Mouse (Mus musculus) ovary, adult 18-20 months (tissue): Measurements from ENCODE around the gene Wdr72.

Experiments
- DNase-seq: peaks from one replicate; pipeline ENCODE4 v3.0.0; 2022; ENCODE audit warnings: low spot score, mixed read lengths

Gene Wdr72

DNA sequence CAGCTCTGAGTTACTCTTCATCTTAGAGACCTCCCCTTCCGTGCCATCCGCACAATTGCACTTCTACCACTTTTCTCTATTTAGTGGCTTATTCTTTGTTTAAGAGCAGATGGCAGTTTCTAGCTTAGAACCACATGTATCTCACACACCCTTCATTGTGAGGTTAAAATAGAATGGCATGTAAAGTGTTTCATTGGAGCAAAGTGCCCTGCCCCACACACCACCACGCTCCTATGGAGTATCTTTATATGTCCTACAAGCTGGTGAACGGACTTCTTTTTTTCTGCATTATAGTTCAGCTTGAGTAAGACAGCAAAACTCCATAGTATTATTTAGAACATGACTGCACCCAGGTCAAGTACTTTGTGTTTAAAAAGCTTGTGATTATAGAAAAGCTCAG, 137.9 kb downstream of the Wdr72 start:
- DNase-seq: no peak

- DNase-seq: no peak
Measured at GRCm38 (mm10) chr9:74249486-74249885, 139.3 kb downstream of the Wdr72 start.

GRCm38 (mm10) chr9:74250522-74250921, 140.4 kb downstream of the Wdr72 start:
- no peak for DNase-seq

DNA sequence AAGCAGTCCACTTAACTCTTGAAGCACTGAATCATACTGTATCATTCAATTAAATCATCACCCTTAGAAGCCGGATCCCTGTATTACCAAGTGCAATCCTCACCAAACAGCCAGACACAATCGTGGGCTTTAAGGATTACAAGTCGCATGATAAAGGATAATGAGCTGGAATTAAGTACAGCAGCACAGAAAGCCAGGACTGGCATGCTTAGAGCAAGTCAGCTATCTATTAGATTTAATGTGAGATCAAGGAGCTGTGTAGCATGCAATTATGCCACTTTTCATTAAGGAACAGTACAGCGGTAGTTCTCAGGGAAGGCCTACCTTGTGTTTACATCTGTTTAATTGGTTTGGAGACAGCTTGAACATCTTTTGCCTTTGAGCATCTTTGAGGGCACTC, 148.2 kb downstream of the Wdr72 start:
- DNase-seq: no peak

GRCm38 (mm10) chr9:74277752-74278385, 167.7 kb downstream of the Wdr72 start:
- no peak for DNase-seq

- no peak for DNase-seq
Measured at GRCm38 (mm10) chr9:74282072-74282471, 171.9 kb downstream of the Wdr72 start.

DNA sequence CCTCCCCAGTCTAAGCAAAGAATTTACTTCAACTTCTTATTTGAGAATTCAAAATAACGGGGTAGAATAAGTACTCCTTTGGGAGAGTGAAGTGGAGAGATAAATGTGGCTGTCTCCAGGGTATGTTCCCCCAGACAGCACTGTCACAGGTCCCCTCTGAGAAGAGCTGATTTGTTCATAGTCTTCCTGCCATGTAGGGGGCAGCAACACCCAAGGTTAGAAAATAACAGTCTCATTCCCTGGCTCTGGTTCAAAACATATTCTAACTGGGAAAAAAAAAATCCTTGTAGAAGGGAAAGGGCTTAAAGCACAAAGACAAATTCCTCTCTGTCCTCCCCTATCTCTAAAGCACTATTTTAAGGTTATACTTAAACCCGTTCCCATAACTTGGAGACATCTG, 176.1 kb downstream of the Wdr72 start:
- no peak for DNase-seq

GRCm38 (mm10) chr9:74294479-74294878, 184.3 kb downstream of the Wdr72 start:
- no peak for DNase-seq

DNA sequence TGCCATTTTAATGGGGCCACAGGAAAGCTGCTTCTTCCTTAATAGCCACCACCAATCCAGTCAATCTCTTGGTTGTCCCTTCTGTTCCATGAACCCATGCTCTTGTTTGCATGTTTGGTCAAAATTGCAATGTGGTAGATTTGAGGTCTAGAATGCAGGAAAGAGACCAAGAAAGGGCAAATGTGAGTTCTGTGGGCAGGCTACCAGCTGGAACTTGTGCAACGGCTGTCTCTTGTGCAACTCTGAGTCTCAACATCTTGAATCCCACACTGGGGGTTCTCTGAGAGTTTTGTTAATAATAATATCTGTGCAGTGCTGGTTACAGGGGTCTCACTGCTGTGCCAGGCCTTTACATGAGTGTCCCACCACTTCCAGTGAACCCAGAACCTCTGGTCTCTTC, 208.6 kb downstream of the Wdr72 start:
- DNase-seq: no peak

- DNase-seq: no peak
Measured at GRCm38 (mm10) chr9:74324089-74324924, 214.2 kb downstream of the Wdr72 start.

DNA sequence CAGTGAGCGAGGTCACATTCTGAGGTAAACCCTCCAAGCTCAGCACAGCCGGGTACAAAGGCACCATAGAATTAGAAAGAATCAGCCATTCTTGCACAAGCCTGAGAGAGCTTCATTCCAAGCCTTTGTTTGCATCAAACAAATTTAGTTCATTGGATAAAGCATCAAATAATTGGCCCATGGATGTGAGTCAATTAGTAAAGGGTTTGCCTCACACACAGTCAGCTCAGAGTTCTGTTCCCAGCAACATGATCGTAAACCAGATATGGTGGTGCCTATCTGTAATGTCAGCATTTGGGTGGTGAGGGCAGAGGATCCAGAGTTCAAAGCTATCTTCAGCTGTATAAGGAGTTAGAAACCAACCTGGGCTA, 214.8 kb downstream of the Wdr72 start:
- no peak for DNase-seq

DNA sequence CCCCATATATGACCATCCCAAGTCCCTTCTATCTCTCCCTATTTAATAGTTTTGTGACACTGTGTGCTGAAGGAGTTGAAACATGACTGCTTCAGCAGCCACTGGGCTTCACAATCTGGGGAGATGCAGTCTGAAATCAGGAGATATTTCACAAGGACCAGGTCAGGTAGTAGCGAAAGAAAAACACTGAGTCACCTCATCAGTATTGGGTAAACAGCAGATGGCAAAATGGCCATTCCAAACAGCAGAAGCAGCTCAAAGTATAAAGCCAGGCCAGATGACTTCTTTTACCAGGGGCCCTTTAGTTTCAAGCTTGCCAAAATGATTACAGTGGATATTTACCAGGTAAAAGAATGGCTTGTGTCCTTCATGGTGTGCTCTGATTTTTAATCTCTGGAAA, 215.8 kb downstream of the Wdr72 start:
- no peak for DNase-seq

- DNase-seq: no peak
Measured at GRCm38 (mm10) chr9:74328821-74329220, 218.7 kb downstream of the Wdr72 start.

- no peak for DNase-seq
Measured at GRCm38 (mm10) chr9:74330706-74331495, 220.7 kb downstream of the Wdr72 start.

DNA sequence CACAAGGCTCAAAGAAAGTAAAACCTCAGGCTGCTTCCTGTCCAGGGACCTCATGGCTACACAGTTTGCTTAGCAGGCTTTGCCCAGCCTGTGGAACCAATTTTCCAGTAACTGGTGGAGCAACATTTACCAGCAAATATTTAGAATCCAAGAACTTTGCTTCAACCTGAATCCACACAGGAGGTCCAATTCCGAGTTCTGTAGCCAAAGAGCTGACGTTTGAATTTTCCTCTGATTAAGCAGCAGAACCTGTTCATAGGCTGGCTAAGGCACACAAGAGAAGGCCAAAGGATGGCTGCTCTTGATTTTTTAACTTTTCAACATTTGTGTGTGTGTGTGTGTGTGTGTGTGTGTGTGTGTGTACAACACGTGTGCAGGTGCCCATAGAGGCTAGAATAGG, 222.2 kb downstream of the Wdr72 start:
- no peak for DNase-seq
